Comparison of ENCODE assay signal across 27 mouse cellular contexts in genomic region chr1:135341947-135342346, GRCm38 (mm10). TPM values are rescaled to one million over a fixed set of nuclear protein-coding genes. Genes with fewer than 3 reads are reported as not detected.
DNase-seq lines count a peak whose midpoint lies in the region; ATAC-seq and TF ChIP-seq lines count a peak whose summit lies in the region.
"Had no signal": no experiment of that assay in that cellular context is flagged by ENCODE, and none has a peak within 500 bp of the region (broad histone marks: within the 10 kb centered on the region; RNA-seq: fewer than 3 reads in every experiment).

No protein-coding gene starts in this region.

- no peak for TF ChIP-seq EP300 in lung, postnatal 0 days (IDR thresholded peaks at IDR 0.05)

- peak; percentile 42 for DNase-seq in kidney, adult 2 months
- peak; percentile 27 for DNase-seq in lung, embryonic 14.5 days
- DNase-seq in lung, postnatal 0 days (ENCODE audit: low spot score) = no peak
- DNase-seq in adipocyte (ENCODE audit: low spot score) = peak; percentile 49
- DNase-seq in skeletal muscle tissue, adult 2 months (ENCODE audit: low read depth, low spot score) = peak; percentile 38
- DNase-seq in heart, adult 18-20 months = no peak
- no peak for DNase-seq in cerebellum, postnatal 25 days
- DNase-seq: adrenal gland, adult 8-10 months; cerebellum, adult 2 months; cerebellum, postnatal 36 days; embryo, embryonic 11 days; heart, adult 2 months; heart, postnatal 14 days; liver, embryonic 13.5 days; lung, adult 2 months; right cerebral cortex, adult 18-20 months; right cerebral cortex, postnatal 4 days had no signal

- TF ChIP-seq POLR2A in kidney, adult 2 months (IDR thresholded peaks at IDR 0.05; ENCODE audit: low read depth, low read length) = no peak

- H3K4me3 ChIP-seq in kidney, adult 2 months (ENCODE audit: insufficient read depth, low read depth, low read length) = no peak overlapping the region
- H3K4me3 ChIP-seq in kidney, embryonic 14.5 days (ENCODE audit: low read length) = no peak overlapping the region
- H3K4me3 ChIP-seq in lung, embryonic 14.5 days (ENCODE audit: low read depth, low read length) = no peak overlapping the region
- no peak overlapping the region for H3K4me3 ChIP-seq in lung, postnatal 0 days (ENCODE audit: low read depth, low read length)
- H3K4me3 ChIP-seq: embryonic facial prominence, embryonic 13.5 days; forebrain, embryonic 13.5 days; heart, adult 2 months; heart, embryonic 13.5 days; liver, embryonic 13.5 days; midbrain, embryonic 13.5 days; neural tube, embryonic 15.5 days had no signal

- H3K9ac ChIP-seq in kidney, embryonic 14.5 days (ENCODE audit: low read depth, low read length) = no peak overlapping the region
- H3K9ac ChIP-seq in lung, embryonic 14.5 days = no peak overlapping the region
- no peak overlapping the region for H3K9ac ChIP-seq in lung, postnatal 0 days (replicated peaks; ENCODE audit: low read depth)
- H3K9ac ChIP-seq: embryonic facial prominence, embryonic 13.5 days; forebrain, embryonic 13.5 days; heart, embryonic 13.5 days; liver, embryonic 13.5 days; midbrain, embryonic 13.5 days; neural tube, embryonic 15.5 days had no signal

- H3K27me3 ChIP-seq in kidney, adult 2 months (replicated peaks; ENCODE audit: control insufficient read depth, insufficient read depth, low read length) = no peaks in the 10 kb centered on the region; the same call in 1 of the 2 replicates
- no peaks in the 10 kb centered on the region for H3K27me3 ChIP-seq in kidney, embryonic 14.5 days (ENCODE audit: control insufficient read depth, insufficient read depth, low read length)
- H3K27me3 ChIP-seq in lung, embryonic 14.5 days (ENCODE audit: insufficient read depth, low read length) = no peaks in the 10 kb centered on the region
- no peaks in the 10 kb centered on the region for H3K27me3 ChIP-seq in lung, postnatal 0 days (replicated peaks; ENCODE audit: insufficient read depth, low read length)
- H3K27me3 ChIP-seq: embryonic facial prominence, embryonic 13.5 days; forebrain, embryonic 13.5 days; liver, embryonic 13.5 days; midbrain, embryonic 13.5 days; neural tube, embryonic 15.5 days; Patski had no signal

- no peaks in the 10 kb centered on the region for H3K9me3 ChIP-seq in kidney, embryonic 14.5 days (ENCODE audit: control insufficient read depth, low read length)
- no peaks in the 10 kb centered on the region for H3K9me3 ChIP-seq in lung, embryonic 14.5 days (ENCODE audit: low read depth, low read length)
- no peaks in the 10 kb centered on the region for H3K9me3 ChIP-seq in lung, postnatal 0 days (ENCODE audit: low read length)
- H3K9me3 ChIP-seq: embryonic facial prominence, embryonic 13.5 days; forebrain, embryonic 13.5 days; heart, embryonic 13.5 days; liver, embryonic 13.5 days; midbrain, embryonic 13.5 days; neural tube, embryonic 15.5 days had no signal

- H3K27ac ChIP-seq in kidney, adult 2 months (ENCODE audit: insufficient read depth, low read depth, low read length) = no peak overlapping the region
- H3K27ac ChIP-seq in kidney, embryonic 14.5 days (ENCODE audit: low read depth, low read length) = no peak overlapping the region
- H3K27ac ChIP-seq in lung, embryonic 14.5 days (ENCODE audit: low read depth) = no peak overlapping the region
- H3K27ac ChIP-seq in lung, postnatal 0 days (ENCODE audit: low read length) = no peak overlapping the region
- H3K27ac ChIP-seq: embryonic facial prominence, embryonic 13.5 days; forebrain, embryonic 13.5 days; heart, adult 2 months; heart, embryonic 13.5 days; hindbrain, postnatal 0 days; liver, embryonic 13.5 days; midbrain, embryonic 13.5 days; neural tube, embryonic 15.5 days had no signal

- no peak overlapping the region for H3K4me2 ChIP-seq in kidney, embryonic 14.5 days (replicated peaks; ENCODE audit: low read depth, low read length)
- H3K4me2 ChIP-seq in lung, embryonic 14.5 days = no peak overlapping the region
- no peak overlapping the region for H3K4me2 ChIP-seq in lung, postnatal 0 days (replicated peaks; ENCODE audit: low read depth, low read length)
- H3K4me2 ChIP-seq: embryonic facial prominence, embryonic 13.5 days; forebrain, embryonic 13.5 days; heart, embryonic 13.5 days; liver, embryonic 13.5 days; midbrain, embryonic 13.5 days; neural tube, embryonic 15.5 days had no signal

- TF ChIP-seq CTCF in kidney, adult 2 months (conservative IDR thresholded peaks at IDR 0.05; ENCODE audit: insufficient read depth, insufficient read length, low read depth, low read length) = no peak
- TF ChIP-seq CTCF in lung, embryonic 14.5 days (IDR thresholded peaks at IDR 0.05; ENCODE audit: low read depth) = no peak
- TF ChIP-seq CTCF in lung, postnatal 0 days (IDR thresholded peaks at IDR 0.05) = no peak

- no peak for ATAC-seq in kidney, embryonic 14.5 days (ENCODE audit: low FRiP score, low TSS enrichment)
- no peak for ATAC-seq in lung, embryonic 14.5 days (ENCODE audit: insufficient read depth)
- no peak for ATAC-seq in lung, postnatal 0 days
- ATAC-seq: forebrain, embryonic 13.5 days; hindbrain, postnatal 0 days; intestine, embryonic 16.5 days; midbrain, embryonic 13.5 days; Patski had no signal

- 41% methylated on average over 8 of the region's 8 CpGs for WGBS in kidney, adult 2 months
- 32% methylated on average over 8 of the region's 8 CpGs for WGBS in kidney, embryonic 14.5 days
- 54% methylated on average over 8 of the region's 8 CpGs for WGBS in lung, embryonic 14.5 days
- 56% methylated on average over 8 of the region's 8 CpGs for WGBS in lung, postnatal 0 days

- H3K4me1 ChIP-seq in kidney, adult 2 months (ENCODE audit: control insufficient read depth, insufficient read depth, low read length) = no peaks in the 10 kb centered on the region
- 0 out of 2 replicates have a peak, but pooled peaks cover 4% of the 10 kb centered on the region for H3K4me1 ChIP-seq in kidney, embryonic 14.5 days (ENCODE audit: control insufficient read depth, insufficient read depth, low read length)
- H3K4me1 ChIP-seq in lung, embryonic 14.5 days (ENCODE audit: insufficient read depth) = no peaks in the 10 kb centered on the region; the same call in 1 of the 2 replicates
- H3K4me1 ChIP-seq in lung, postnatal 0 days (ENCODE audit: insufficient read depth, low read depth, low read length) = no peaks in the 10 kb centered on the region
- H3K4me1 ChIP-seq: embryonic facial prominence, embryonic 13.5 days; forebrain, embryonic 13.5 days; liver, embryonic 13.5 days; midbrain, embryonic 13.5 days; neural tube, embryonic 15.5 days had no signal

- no peaks in the 10 kb centered on the region for H3K36me3 ChIP-seq in kidney, adult 2 months (ENCODE audit: control insufficient read depth, insufficient read depth, low read length)
- no peaks in the 10 kb centered on the region for H3K36me3 ChIP-seq in kidney, embryonic 14.5 days (ENCODE audit: control insufficient read depth, insufficient read depth, low read length)
- no peaks in the 10 kb centered on the region for H3K36me3 ChIP-seq in lung, embryonic 14.5 days (ENCODE audit: insufficient read depth)
- H3K36me3 ChIP-seq in lung, postnatal 0 days (ENCODE audit: insufficient read depth, low read length) = no peaks in the 10 kb centered on the region
- H3K36me3 ChIP-seq: embryonic facial prominence, embryonic 13.5 days; heart, embryonic 13.5 days; liver, embryonic 13.5 days; midbrain, embryonic 13.5 days; neural tube, embryonic 15.5 days had no signal

RNA-seq across cellular contexts. Expression of gene Lmod1, which starts 17.3 kb away (rescaled TPM):
- 2.6 and 3.8 TPM in 2 replicates for polyA plus RNA-seq in kidney, adult 2 months (2012; rRNA removed)
- 0.27 and 0.55 TPM in 2 replicates for polyA plus RNA-seq in kidney, embryonic 14.5 days (2014; fragmentation: Nextera tagmentation; extraction: Ambion mirVana)
- polyA plus RNA-seq in lung, embryonic 14.5 days (2014; fragmentation: Nextera tagmentation; extraction: Ambion mirVana) = 3.1 and 3.8 TPM in 2 replicates
- 2.6 and 2.8 TPM in 2 replicates for polyA plus RNA-seq in lung, postnatal 0 days (2015; fragmentation: Nextera tagmentation; extraction: Ambion mirVana)
- total RNA-seq in heart, adult 18-20 months (2021) = 1 to 10 TPM; 3.1 to 3.4 TPM
- total RNA-seq: hindbrain, postnatal 0 days; megakaryocyte progenitor cell, adult 5-6 weeks had no signal

RNA-seq across cellular contexts. Expression of gene Timm17a, which starts 28.4 kb away (rescaled TPM):
- polyA plus RNA-seq in kidney, adult 2 months (2012; rRNA removed) = 122 and 134 TPM in 2 replicates
- polyA plus RNA-seq in kidney, embryonic 14.5 days (2014; fragmentation: Nextera tagmentation; extraction: Ambion mirVana) = 213 and 232 TPM in 2 replicates
- polyA plus RNA-seq in lung, embryonic 14.5 days (2014; fragmentation: Nextera tagmentation; extraction: Ambion mirVana) = 177 and 189 TPM in 2 replicates
- polyA plus RNA-seq in lung, postnatal 0 days (2015; fragmentation: Nextera tagmentation; extraction: Ambion mirVana) = 164 and 186 TPM in 2 replicates
- total RNA-seq in heart, adult 18-20 months (2021) = 100 to 1,000 TPM; 390 to 405 TPM

RNA-seq across cellular contexts. Expression of gene Shisa4, which starts 33.1 kb away (rescaled TPM):
- 21.1 and 22.6 TPM in 2 replicates for polyA plus RNA-seq in kidney, adult 2 months (2012; rRNA removed)
- polyA plus RNA-seq in kidney, embryonic 14.5 days (2014; fragmentation: Nextera tagmentation; extraction: Ambion mirVana) = 33.0 and 39.6 TPM in 2 replicates
- 26.1 and 31.2 TPM in 2 replicates for polyA plus RNA-seq in lung, embryonic 14.5 days (2014; fragmentation: Nextera tagmentation; extraction: Ambion mirVana)
- 19.2 and 20.0 TPM in 2 replicates for polyA plus RNA-seq in lung, postnatal 0 days (2015; fragmentation: Nextera tagmentation; extraction: Ambion mirVana)
- total RNA-seq in heart, adult 18-20 months (2021) = 1 to 10 TPM; 2.5 to 3.0 TPM
- total RNA-seq: megakaryocyte progenitor cell, adult 5-6 weeks had no signal

RNA-seq across cellular contexts. Expression of gene Rnpep, which starts 58.1 kb away (rescaled TPM):
- polyA plus RNA-seq in kidney, adult 2 months (2012; rRNA removed) = 28.7 and 29.1 TPM in 2 replicates
- 66.6 and 86.8 TPM in 2 replicates for polyA plus RNA-seq in kidney, embryonic 14.5 days (2014; fragmentation: Nextera tagmentation; extraction: Ambion mirVana)
- polyA plus RNA-seq in lung, embryonic 14.5 days (2014; fragmentation: Nextera tagmentation; extraction: Ambion mirVana) = 96.6 and 99.2 TPM in 2 replicates
- polyA plus RNA-seq in lung, postnatal 0 days (2015; fragmentation: Nextera tagmentation; extraction: Ambion mirVana) = 50.2 and 67.5 TPM in 2 replicates
- total RNA-seq in heart, adult 18-20 months (2021) = 10 to 100 TPM; 19.4 to 20.9 TPM

Comparison
In these comparisons a context has a peak if more than half of its experiments do, and no peak if none do; other contexts are left out.
1. DNase-seq: peak in kidney, adult 2 months (single experiment), lung, embryonic 14.5 days (single experiment), adipocyte (single experiment) and skeletal muscle tissue, adult 2 months (single experiment); none in lung, postnatal 0 days (single experiment), heart, adult 18-20 months (0 of 2) and cerebellum, postnatal 25 days (0 of 2).